Mouse (Mus musculus) brain, embryonic 14.5 days (tissue): ENCODE data around the gene Epn1.

Experiments
- CTCF ChIP-seq: fragments of 200-500 bp; IDR thresholded peaks from 2 replicates; pipeline ENCODE4 v1.5.1; 2012; ENCODE audit warnings: inconsistent platforms, mild to moderate bottlenecking, moderate library complexity, borderline replicate concordance; ENCODE audit not compliant: insufficient read depth, insufficient read length; ENCODE audit errors: extremely low read depth
- POLR2A ChIP-seq: fragments of 200-500 bp; IDR thresholded peaks from 2 replicates; pipeline ENCODE4 v1.6.1; 2012; ENCODE audit warnings: mild to moderate bottlenecking, inconsistent platforms, borderline replicate concordance; ENCODE audit not compliant: poor library complexity, insufficient read depth, insufficient read length, severe bottlenecking; ENCODE audit errors: extremely low read depth

GRCm38 (mm10) chr7:5083325-5084105 is 3.5 kb downstream of the Epn1 start:
- no peak for TF ChIP-seq POLR2A
- no peak for TF ChIP-seq CTCF
